Mouse (Mus musculus): ENCODE measurements around the gene Katnbl1.
"Not testable (repeated sequence)": the region's sequence is repeated elsewhere in the genome, so short reads cannot be mapped to it uniquely, and the experiment has no call there.

The Katnbl1 gene

DNA sequence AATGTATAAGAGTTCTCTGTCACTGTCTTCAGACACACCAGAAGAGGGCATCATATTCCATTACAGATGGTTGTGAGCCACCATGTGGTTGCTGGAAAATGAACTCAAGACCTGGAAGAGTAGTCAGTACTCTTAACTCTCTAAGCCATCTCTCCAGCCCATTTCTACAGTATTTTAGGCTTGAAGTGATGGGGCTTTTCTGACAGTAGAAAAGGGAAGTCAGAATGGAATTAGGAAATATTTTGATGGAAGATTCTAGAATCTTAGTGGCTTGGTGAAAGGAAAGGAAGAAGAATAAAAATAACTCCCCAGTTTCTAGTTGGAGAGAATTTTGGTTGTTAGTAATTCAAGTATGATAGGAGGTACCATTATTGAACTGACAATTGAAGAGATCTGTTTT is 14.9 kb downstream of the Katnbl1 start:
- DNase-seq: no peak

DNA sequence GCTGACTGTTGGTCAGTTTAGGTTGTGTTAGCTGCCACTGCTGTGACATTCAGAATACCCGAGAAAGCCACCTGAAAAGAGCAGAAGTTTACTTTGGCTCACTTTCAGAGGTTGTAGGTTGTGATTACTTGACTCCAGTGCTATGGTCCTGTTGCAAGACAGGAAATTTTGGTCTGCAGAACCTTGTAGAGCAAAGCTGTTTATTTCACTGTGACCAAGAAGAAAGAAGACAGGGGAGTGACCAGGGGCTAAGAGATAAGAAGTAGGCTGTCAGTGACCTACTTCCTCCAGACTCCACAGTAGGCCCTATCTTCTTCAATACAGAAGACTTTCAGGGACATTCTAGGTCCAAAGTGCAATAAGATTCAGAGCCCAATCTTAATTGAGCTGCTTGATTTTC is 17.6 kb downstream of the Katnbl1 start:
- no peak for DNase-seq

DNA sequence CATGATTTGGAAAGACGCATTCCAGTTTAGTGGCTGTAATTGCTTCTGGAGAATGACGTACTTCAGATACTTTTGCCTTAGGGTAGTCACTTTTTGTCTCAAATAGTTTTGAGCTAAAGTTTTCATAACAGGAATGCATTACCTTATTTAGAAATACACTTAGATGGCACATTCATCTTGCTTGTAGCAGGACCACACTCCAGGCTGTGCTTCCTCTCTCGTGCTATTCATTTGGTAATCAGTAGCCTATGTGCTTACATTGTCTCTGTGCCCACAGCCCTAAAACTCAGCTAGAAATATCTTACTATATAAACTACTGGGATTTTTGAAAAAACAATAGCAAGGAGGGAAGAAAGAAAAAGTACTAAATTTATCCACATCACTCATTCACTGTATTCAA is 28.0 kb downstream of the Katnbl1 start:
- no peak for DNase-seq

DNA sequence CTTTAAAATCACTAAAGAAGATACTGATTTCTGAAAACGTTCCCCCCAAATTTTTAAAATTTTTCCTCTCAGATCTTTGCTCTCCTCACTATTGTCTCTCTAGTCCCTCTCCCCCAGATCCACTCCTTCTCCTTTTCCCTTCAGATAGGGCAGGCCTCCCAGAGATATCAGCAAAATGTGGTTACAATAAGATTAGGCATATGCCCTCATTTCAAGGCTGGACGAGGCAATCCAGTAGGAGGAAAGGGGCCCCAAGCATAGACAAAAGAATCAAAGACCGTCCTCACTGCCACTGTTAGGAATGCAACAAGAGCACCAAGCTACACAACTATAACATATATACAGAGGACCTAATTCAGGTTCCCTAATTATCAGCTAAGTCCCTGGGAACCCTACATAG is 46.3 kb downstream of the Katnbl1 start:
- DNase-seq: no peak

DNA sequence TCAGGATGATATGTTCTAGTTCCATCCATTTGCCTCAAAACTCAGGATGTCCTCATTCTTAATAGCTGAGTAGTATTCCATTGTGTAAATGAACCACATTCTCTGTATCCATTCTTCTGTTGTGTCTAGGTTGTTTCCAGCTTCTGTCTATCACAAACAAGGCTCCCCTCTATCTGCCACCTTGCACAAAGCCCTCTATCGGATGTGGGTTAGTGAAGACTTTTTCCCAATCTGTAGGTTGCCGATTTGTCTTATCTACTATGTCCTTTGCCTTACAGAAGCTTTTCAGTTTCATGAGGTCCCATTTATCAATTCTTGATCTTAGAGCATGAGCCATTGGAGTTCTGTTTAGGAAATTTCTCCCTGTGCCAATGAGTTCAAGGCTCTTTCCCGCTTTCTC is 49.5 kb downstream of the Katnbl1 start:
- not testable (repeated sequence) for DNase-seq

DNA sequence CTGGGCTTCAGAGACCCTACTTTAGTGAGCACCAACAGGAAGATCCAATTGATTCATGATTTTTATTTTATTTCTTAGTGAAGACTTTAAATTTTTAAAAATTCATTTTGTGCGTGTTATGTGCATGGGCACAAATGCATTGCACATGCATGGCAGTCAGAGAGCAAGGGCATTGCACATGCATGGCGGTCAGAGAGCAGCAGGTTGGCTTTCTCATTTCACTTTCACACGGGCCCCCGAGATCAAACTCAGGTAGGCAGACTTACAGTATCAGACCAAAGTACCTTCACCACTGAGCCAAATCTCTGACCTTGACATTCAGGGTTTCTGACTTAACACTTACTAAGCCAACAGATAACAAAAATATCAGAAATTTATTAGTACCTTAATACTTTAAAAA is 50.7 kb downstream of the Katnbl1 start:
- no peak for DNase-seq

DNA sequence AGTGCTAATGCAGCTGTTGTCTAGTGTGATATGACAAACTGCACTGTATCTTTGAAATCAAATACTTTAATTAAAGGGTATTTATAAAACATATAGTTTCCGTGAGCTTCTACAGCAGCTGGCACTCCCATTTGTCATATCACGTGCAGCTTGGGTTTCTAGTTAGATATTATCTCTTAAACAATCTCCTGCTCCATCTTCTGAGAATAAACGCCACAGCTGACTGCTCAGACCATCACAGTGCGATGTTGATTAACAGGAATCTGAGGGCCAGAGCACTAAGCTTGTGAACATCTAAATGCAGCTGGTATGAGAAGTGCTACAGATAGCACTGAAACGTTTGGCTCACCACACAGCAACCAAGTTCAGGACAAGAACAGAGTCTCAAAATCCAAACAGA is 51.4 kb downstream of the Katnbl1 start:
- no peak for DNase-seq

DNA sequence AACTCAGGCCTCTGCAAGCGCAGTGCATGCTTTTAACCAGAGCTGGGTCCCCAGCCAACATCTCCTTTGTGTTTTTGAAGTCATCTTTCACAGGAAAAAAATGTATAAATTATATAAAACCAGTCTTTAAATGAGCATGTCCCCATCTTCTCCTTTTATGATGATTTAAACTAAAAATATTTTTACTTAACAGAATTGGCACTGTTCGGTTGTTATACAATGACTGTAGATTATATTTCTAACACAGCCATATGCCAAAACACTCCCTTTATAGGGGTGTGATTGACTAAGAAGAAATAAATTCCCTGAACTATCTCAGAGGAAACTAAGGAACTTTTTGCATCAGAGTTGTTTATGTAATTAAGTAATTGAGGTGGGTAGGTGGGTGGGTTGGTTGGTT is 53.5 kb downstream of the Katnbl1 start:
- no peak for DNase-seq

DNA sequence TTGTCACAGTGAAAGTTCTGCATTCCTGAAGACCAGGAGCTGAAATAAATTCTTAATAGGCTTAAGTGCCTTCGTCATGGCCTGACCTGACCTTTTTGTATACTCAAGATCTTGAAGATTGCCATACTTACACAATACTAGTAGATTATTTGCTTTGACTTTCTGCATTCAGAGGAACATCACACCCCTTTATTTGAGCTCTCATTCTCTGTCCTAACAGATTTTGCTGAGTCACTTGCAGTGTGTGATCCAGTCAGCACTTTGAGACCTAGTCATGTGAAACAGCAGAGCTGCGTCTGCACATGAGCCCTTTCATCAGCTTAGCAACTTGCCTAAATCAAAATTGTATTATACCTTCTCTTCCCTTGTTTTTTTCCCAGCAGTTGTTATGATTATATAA is 54.3 kb downstream of the Katnbl1 start:
- DNase-seq: peak; percentile 24 to 52

DNA sequence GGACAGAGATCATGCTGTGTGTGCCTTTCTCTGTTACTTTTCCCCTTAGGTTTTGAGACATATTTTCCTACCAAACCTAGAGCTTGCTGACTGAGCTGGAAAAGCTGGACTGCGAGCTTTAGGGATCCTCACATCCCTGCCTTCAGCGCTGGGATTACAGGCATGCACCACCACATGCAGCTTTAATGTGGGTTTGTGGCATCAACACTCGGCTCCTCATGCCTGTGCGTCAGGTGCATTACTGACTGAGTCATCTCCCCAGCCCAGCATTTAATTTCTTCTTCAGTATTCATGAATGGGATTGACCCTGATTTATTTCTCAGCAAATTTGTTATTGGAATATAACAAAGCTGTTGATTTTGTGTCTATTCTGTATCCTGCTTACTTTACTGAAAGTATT is 57.3 kb downstream of the Katnbl1 start:
- DNase-seq: no peak

DNA sequence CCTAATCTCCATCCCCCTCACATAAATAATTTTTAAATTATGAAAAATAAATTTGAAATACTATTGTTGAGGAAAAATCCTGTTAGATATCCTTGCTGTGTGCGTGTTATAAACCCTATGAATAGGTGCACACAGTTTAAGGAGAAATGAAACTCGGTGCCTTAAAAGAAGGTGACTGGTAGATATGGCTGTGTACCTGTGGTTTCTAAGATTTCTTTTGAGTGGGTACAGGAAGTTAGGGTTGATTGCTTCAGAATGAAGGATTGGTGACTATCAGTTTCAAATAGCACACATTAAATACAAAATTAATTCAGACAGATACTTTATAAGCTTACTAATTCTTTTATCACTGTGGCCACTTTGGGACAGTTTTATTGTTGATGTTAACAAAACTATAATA is 58.6 kb downstream of the Katnbl1 start:
- DNase-seq: no peak

DNA sequence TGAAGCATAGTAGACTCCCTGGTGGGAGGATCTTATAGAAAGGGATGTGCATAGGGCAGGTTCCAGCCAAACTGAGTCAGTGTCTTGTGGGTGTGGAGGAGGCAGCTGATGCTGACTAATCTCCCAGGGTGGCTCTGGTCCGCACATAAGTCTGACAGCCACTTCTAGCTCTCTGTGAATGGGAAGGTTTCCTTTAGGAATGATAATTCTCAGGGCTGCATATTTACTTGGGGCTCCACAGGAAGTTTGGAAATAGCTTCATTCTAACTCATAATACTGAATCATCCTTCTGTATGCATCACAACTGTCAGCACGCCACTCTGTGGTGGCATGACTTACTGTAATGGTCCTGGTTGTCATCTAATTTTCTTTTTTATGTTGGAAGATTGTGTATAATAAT is 64.5 kb downstream of the Katnbl1 start:
- DNase-seq: no peak

DNA sequence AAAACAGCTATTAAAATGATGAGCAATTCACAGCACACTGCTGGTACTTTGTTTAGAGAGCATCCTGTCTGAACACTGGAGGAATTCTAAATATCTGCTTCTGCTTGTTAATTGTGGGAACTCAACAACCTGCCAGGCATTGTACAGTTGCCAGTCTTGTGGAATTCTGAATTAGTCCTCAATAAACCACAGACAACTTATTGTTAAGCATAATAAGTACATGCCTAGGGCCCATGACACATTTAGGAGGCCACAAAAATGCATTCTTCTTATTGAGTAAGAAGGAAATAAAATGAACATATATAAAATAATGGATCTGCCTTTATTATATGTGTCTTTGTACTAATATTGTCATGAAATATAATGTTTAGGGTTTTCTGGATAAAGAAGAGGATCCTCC is 66.5 kb downstream of the Katnbl1 start:
- DNase-seq: no peak

DNA sequence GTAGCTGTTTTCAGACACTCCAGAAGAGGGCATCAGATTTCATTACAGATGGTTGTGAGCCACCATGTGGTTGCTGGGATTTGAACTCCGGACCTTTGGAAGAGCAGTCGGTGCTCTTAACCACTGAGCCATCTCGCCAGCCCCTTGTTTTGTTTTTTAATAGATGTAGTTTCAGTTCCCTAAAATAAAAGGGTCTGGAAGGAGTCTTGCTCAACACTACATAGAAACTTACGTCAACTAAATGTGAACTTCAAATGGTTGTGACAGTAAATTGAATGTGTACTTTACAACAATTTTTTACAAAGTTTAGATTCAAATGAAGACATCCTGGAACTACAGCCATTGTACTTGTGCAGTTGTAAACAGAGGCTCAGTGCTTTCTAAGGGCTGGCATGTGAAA is 69.0 kb downstream of the Katnbl1 start:
- DNase-seq: not testable (repeated sequence)

DNA sequence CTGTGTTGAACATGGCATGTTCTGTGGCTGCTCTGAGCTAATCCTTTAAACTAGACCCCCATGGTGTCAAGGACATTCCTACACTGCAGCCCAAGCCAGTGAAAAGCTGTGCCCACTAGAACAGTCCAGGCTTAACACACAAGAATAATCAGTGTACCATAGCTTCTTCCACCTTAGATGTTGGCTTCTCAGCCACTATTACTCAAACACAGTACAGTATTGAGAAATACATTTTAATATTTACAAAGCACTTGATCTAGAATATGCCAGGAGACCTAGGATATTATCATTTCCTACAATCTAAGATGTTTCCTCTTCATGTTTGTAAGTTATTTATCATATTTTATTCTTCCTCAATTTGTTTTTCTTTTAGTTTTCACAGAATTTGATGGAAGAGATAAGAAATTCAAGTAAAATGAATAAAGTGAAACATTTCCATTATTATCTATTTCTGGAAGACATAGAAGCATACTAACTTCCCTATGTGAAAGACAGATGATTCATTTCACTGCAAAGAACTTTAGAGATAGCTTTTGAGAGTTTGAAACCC is 69.6 kb downstream of the Katnbl1 start:
- DNase-seq: no peak

DNA sequence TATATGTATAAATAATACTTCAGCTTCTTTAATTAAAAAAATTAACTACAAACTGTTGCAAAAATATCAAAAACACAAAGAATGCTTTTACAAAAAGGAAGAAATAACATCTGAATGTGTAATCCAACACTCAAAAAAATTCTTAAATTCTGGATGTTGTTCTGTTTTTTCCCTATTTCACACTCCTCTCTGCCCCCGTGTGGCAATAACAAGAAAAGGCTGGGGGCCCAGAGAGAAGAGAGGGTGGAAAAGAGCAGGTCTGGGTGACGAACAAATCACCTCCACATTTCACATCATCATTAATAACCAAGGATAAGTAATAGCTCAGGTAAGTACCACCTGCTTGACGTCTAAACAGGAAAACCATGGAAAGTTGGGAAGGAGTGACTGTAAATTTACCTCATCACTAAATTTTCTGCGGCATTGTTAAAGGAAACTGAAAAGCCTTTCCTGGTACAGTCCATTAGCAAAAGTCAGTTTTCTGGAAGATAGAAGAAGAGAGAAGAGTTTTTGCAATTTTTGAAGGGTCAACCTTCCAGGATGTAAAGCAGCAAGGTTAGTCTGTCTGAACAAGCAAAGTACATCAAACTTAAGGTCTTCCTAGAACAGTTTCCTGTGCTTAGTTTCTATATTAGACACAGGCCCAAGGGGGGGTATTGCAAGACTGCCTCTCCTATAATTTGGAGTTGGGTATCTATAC is 70.7 kb downstream of the Katnbl1 start:
- peak in 1 of 2 experiments; percentile 57 for DNase-seq

DNA sequence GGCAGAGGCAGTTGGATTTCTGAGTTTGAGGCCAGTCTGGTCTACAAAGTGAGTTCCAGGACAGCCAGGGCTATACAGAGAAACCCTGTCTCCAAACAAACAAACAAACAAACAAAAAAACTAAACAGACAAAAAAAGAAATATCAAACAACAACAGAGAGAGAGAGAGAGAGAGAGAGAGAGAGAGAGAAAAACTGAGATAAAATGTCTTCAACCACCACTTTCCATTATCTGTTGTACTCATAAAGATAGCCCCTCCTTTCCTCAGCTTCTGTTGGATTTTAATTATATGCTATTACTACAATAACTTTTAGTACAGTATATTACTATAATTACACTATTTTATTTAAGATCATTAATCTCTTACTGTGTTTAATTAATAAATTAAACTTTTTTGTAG is 73.5 kb downstream of the Katnbl1 start:
- DNase-seq: not testable (repeated sequence)

DNA sequence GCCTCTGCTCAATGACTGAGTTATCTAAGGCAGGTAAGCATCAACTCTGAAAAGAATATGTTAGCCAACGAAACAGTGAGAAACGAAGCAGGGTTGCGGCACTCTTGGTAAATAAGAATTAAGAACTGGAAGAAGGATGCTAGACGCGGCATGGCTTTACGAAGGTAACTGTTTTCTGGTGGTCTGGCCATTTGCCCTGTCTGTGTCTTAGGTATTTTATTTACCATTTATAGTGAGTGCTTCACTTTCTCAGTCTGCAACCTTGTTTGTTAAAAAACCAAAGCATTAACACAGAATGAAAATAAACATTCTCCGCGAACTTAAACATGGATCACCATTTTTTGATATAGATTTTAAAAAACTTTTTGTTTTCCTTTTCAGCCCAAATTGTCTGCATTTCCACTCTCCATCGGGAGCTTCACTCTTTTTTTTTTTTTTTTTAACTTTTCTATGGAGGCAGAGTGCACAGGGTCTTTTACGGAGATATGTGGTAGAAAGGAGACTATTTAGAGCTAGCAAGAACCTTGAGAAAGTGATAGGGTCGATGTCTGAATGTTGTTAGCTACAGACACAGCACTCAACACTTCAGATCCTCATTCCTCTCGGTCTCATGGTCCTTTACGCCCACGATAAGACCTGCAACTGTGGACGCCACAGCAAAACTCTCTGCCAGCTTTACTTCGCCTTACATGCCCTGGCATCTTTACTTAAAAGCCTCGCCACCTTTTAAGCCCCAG is 75.3 kb downstream of the Katnbl1 start:
- DNase-seq: no peak

DNA sequence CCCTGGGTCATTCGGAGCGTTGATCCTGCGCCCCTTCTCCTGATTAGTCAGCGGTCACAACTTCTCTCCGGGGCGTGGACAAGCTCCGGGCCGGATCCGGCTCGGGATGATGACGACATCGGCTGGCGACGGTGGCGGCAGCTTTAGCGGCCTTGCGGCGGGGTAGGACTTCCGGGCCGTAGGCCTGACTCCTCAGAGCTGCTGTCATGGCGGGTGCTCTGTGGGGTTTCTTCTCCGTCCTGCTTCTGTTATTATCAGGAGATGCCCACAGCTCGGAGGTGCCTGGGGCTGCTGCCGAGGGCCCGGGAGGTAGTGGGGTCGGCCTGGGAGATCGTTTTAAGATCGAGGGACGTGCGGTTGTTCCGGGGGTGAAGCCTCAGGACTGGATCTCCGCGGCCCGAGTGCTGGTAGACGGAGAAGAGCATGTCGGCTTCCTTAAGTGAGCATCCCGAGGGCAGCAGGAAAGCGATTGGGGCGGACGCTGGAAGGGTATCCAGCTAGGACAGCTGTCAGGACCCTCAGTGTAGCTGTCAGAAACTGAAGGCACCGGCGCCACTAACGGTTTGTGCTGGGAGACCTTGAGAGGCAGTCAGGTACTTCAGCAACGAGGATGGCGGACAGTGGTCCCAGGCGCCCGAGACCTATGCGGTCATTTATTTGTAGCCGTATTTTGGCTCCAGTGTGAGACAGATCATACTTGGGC is 76.0 kb downstream of the Katnbl1 start, which contains the start of gene Emc7:
Gene Emc7 (plus strand): TSS at position 136 of the 703 bp plus-strand sequence.
- peak; percentile 97 to 99 for DNase-seq

DNA sequence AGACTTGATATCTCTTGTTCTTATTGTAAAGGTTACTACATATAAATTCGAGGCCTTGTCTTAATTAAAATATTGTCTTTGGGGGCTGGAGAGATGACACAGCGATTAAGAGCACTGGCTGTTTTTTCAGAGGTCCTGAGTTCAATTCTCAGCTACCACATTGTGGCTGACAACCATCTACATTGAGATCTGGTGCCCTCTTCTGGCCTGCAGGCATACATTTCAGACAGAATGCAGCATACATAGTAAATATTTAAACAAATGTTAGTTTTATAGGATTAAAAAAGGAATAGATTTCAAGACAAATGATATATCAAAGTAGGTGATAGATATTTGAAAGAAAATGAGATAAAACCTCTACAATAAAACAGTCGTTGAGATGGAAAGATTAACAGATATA is 81.5 kb downstream of the Katnbl1 start:
- no peak for DNase-seq
